Mouse (Mus musculus) bone marrow, adult 2 months (tissue): ENCODE measurements around the gene Prr5. TPM values are rescaled to one million over a fixed set of nuclear protein-coding genes. Genes with fewer than 3 reads are reported as not detected.
"Not testable (repeated sequence)": the region's sequence is repeated elsewhere in the genome, so short reads cannot be mapped to it uniquely, and the experiment has no call there.

ENCODE experiments used
- H3K27ac ChIP-seq: fragments of 200-500 bp; 2 replicates; pipeline ENCODE4 v1.5.1; 2012; ENCODE audit warnings: low read depth, mild to moderate bottlenecking, control low read depth, inconsistent platforms, low read length; ENCODE audit not compliant: control insufficient read depth, poor library complexity, insufficient read depth
- H3K4me1 ChIP-seq: fragments of 200-500 bp; 2 replicates; pipeline ENCODE4 v1.6.1; 2011; ENCODE audit warnings: low read length; ENCODE audit not compliant: control insufficient read depth, insufficient read depth
- H3K4me3 ChIP-seq: fragments of 200-500 bp; replicated peaks from 2 replicates; pipeline ENCODE3; 2011; ENCODE audit warnings: mild to moderate bottlenecking, low read depth, low read length, control low read depth; ENCODE audit not compliant: control insufficient read depth
- CTCF ChIP-seq: fragments of 200-500 bp; IDR thresholded peaks from 2 replicates; pipeline ENCODE4 v1.5.1; 2011; ENCODE audit warnings: low read length, control low read depth; ENCODE audit not compliant: control insufficient read depth, insufficient read depth
- POLR2A ChIP-seq: fragments of 200-500 bp; IDR thresholded peaks from 2 replicates; pipeline ENCODE4 v1.6.1; 2011; ENCODE audit warnings: low read depth, mild to moderate bottlenecking, control low read depth, low read length, borderline replicate concordance; ENCODE audit not compliant: control insufficient read depth
- WGBS: fragments of 180-500 bp; shearing (Covaris S2); methylation state at CpG from one replicate; pipeline ENCODE4 v1.1.7; 2018; 5-methylcytosine and 5-hydroxymethylcytosine counted together
- polyA plus RNA-seq: library from polyadenylated mRNA; stranded (reverse); fragments of >200 nt; gene quantifications from 2 replicates; pipeline ENCODE4 v1.2.4, GENCODE M21; 2011; ENCODE audit warnings: low replicate concordance; ENCODE audit not compliant: missing spikeins, insufficient read depth, insufficient read length

Gene Prr5
- polyA plus RNA-seq, 1 experiment = 8.8 TPM

DNA sequence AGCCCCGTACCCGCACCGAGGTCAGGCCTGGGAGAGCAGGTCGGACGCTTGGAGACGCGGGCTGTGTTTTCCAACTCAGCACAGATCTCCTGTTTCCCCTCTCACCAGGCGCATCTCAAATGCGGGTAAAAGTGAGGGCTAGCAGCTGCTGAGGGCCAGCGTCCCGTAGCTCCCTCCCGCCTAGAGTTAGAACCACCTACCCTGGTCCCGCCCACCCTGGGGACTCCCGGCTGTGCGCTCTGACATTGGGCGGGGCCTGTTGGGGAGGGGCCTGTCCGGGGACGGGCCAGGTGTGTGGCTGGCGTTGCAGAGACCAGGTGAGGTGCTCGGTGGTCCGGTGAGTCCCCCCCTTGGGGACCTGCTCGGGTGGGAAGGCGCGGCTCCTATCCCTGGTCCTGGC lies 50.4 kb downstream of the Prr5 start, which contains the start of gene Arhgap8:
Gene Arhgap8 (plus strand): TSS at position 262 of the 400 bp plus-strand sequence.
- Histone ChIP-seq H3K4me3 (no peak within 1 kb of the TSS), H3K4me1 (no peaks in the 10 kb centered on the region), H3K27ac (no peak within 1 kb of the TSS)
- no peak for TF ChIP-seq POLR2A
- WGBS = 3% methylated on average over 24 of the region's 24 CpGs

- TF ChIP-seq POLR2A = no peak
- TF ChIP-seq CTCF = no peak
- Histone ChIP-seq H3K27ac (no peak overlapping the region), H3K4me3 (no peak overlapping the region), H3K4me1 (no peaks in the 10 kb centered on the region)
- WGBS = 7% methylated on average over 33 of the region's 33 CpGs
These were observed 51.1 kb downstream of the Prr5 start for GRCm38 (mm10) chr15:84720291-84721204.

DNA sequence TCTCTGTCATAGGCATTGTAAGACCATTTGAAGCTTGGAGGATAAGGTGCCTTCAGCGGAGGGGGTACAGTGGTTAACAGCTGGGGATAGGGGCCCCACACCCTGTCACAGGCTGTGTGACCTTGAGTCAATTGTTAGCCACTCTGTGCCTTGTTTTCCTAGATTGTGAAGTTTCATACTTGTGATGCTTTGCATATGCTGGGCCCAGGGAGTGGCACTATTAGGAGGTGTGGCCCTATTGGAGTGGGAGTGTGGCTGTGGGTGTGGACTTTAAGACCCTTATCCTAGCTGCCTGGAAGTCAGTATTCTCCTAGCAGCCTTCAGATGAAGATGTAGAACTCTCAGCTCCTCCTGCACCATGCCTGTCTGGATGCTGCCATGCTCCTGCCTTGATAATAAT lies 54.2 kb downstream of the Prr5 start:
- 86% methylated on average over 1 of the region's 1 CpGs for WGBS
- H3K4me3 ChIP-seq, H3K27ac ChIP-seq, H3K4me1 ChIP-seq: not testable (repeated sequence)

DNA sequence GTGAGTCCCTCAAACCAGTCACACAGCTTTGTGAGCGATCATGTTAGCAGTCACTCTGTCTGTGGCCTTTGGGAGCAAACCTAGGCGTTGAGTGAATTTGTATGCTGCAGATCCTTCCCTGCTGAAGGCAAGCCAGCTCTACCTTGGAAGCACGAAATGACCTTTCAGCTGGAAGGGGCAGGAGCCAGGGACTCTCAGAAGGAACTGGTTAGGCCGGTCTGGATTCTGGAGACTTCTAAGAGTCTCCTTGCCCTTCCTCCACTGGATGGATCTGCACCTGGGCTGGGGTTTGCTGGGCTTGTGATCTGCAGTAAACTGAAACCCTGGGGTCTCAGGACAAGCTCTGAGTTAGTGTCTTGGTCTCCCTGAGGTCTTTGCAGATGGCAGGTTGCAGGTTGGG lies 54.8 kb downstream of the Prr5 start:
- H3K27ac ChIP-seq = no peak overlapping the region
- H3K4me1 ChIP-seq = no peaks in the 10 kb centered on the region
- no peak overlapping the region for H3K4me3 ChIP-seq
- WGBS = 75% methylated on average over 4 of the region's 4 CpGs
- TF ChIP-seq POLR2A = no peak
- no peak for TF ChIP-seq CTCF

- WGBS = 68% methylated on average over 6 of the region's 6 CpGs
- H3K4me3 ChIP-seq = no peak overlapping the region
- TF ChIP-seq POLR2A = no peak
- H3K27ac ChIP-seq = no peak overlapping the region
- H3K4me1 ChIP-seq = no peaks in the 10 kb centered on the region
These were observed 60.3 kb downstream of the Prr5 start for GRCm38 (mm10) chr15:84729685-84730084.

GRCm38 (mm10) chr15:84730893-84731292 lies 61.5 kb downstream of the Prr5 start:
- WGBS = 50% methylated on average over 1 of the region's 1 CpGs
- Histone ChIP-seq H3K4me1 (no peaks in the 10 kb centered on the region), H3K4me3 (no peak overlapping the region), H3K27ac (no peak overlapping the region)
- TF ChIP-seq CTCF (no peak), POLR2A (no peak)

GRCm38 (mm10) chr15:84731676-84732424 lies 62.4 kb downstream of the Prr5 start:
- WGBS = 55% methylated on average over 18 of the region's 18 CpGs
- no peak overlapping the region for H3K4me3 ChIP-seq
- no peak for TF ChIP-seq CTCF
- TF ChIP-seq POLR2A = no peak
- H3K27ac ChIP-seq = no peak overlapping the region
- no peaks in the 10 kb centered on the region for H3K4me1 ChIP-seq

DNA sequence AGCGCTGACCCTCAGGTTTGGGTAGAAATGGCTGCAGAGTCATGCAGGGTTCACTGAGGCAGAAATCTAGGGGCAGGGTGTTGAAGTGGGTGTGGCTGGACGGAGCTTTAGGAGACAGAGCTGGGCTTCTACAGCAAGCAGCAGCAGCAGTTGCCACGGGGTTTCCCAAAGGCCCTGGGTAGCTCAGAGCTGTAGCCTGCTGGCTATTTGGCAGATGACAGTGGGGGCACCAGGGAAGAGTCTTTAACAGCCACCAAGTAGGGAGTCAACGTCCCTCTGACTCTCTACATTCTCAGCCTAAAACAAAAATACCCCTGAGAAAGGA lies 63.0 kb downstream of the Prr5 start:
- TF ChIP-seq POLR2A = no peak
- TF ChIP-seq CTCF = no peak
- no peaks in the 10 kb centered on the region for H3K4me1 ChIP-seq
- H3K4me3 ChIP-seq = no peak overlapping the region
- 70% methylated on average over 4 of the region's 4 CpGs for WGBS
- no peak overlapping the region for H3K27ac ChIP-seq
